Mouse (Mus musculus) myocyte (in vitro differentiated cells): ENCODE measurements at regions not wholly inside any gene's neighbourhood (a gene's known extent, or its start where the extent isn't known, plus 50 kb on each side); places are given as distances from the start of the nearest gene placed in this dataset.

ENCODE experiments used
- H3K27me3 ChIP-seq: one replicate; pipeline ENCODE4 v1.6.1; 2011; ENCODE audit not compliant: control insufficient read depth, insufficient read depth, insufficient read length
- H3K36me3 ChIP-seq: one replicate; pipeline ENCODE4 v1.6.1; 2011; ENCODE audit not compliant: control insufficient read depth, insufficient read depth
- H3K4me2 ChIP-seq: one replicate; pipeline ENCODE4 v1.6.1; 2011; ENCODE audit warnings: low read depth, control low read depth
- H3K4me3 ChIP-seq: one replicate; pipeline ENCODE4 v1.5.1; 2011; ENCODE audit warnings: mild to moderate bottlenecking, control low read depth, moderate library complexity
- H3K79me2 ChIP-seq: one replicate; pipeline ENCODE4 v1.6.1; 2011; ENCODE audit not compliant: control insufficient read depth, insufficient read depth
- H3ac ChIP-seq: one replicate; pipeline ENCODE4 v1.6.1; 2011; ENCODE audit not compliant: control insufficient read depth, insufficient read length
- CEBPB ChIP-seq: IDR thresholded peaks from 2 replicates; pipeline ENCODE4 v1.6.1; 2011; ENCODE audit warnings: mild to moderate bottlenecking, moderate library complexity; ENCODE audit not compliant: poor library complexity, insufficient read depth, severe bottlenecking
- E2F4 ChIP-seq: IDR thresholded peaks from one replicate; pipeline ENCODE4 v1.6.1; 2011; ENCODE audit warnings: mild to moderate bottlenecking, control low read depth, moderate library complexity; ENCODE audit not compliant: insufficient read depth
- MAX ChIP-seq: IDR thresholded peaks from one replicate; pipeline ENCODE4 v1.6.1; 2011; ENCODE audit warnings: low read depth, mild to moderate bottlenecking, control low read depth
- MYOD1 ChIP-seq, 3 experiments: IDR thresholded peaks; one replicate each; pipeline ENCODE4 v1.6.1; 2011; ENCODE audit warnings: control low read depth in 2 of 3, low read depth in 2 of 3, mild to moderate bottlenecking in 2 of 3, moderate library complexity in 1 of 3; ENCODE audit not compliant: insufficient read length in 2 of 3, control insufficient read depth in 1 of 3
- MYOG ChIP-seq, 3 experiments: IDR thresholded peaks; one replicate each; pipeline ENCODE4 v1.6.1; 2011; ENCODE audit warnings: control low read depth in 2 of 3, low read depth in 2 of 3, mild to moderate bottlenecking in 2 of 3; ENCODE audit not compliant: insufficient read length in 2 of 3, control insufficient read depth in 1 of 3, insufficient read depth in 1 of 3
- POLR2A ChIP-seq: IDR thresholded peaks from one replicate; pipeline ENCODE4 v1.6.1; 2011; ENCODE audit warnings: low read depth, mild to moderate bottlenecking, control low read depth, moderate library complexity; ENCODE audit not compliant: insufficient read length
- POLR2AphosphoS2 ChIP-seq: IDR thresholded peaks from one replicate; pipeline ENCODE4 v1.6.1; 2011; ENCODE audit warnings: low read depth, control low read depth; ENCODE audit not compliant: insufficient read length
- REST ChIP-seq: IDR thresholded peaks from one replicate; pipeline ENCODE4 v1.6.1; 2011; ENCODE audit warnings: mild to moderate bottlenecking, control low read depth, moderate library complexity; ENCODE audit not compliant: insufficient read depth, insufficient read length
- SRF ChIP-seq: IDR thresholded peaks from one replicate; pipeline ENCODE4 v1.6.1; 2011; ENCODE audit warnings: low read depth; ENCODE audit not compliant: control insufficient read depth, insufficient read length
- TCF12 ChIP-seq: IDR thresholded peaks from one replicate; pipeline ENCODE4 v1.6.1; 2011; ENCODE audit warnings: mild to moderate bottlenecking, control low read depth; ENCODE audit not compliant: poor library complexity, insufficient read depth, severe bottlenecking
- TCF3 ChIP-seq: IDR thresholded peaks from one replicate; pipeline ENCODE4 v1.6.1; 2011; ENCODE audit warnings: low read depth, control low read depth; ENCODE audit not compliant: insufficient read length
- USF1 ChIP-seq: IDR thresholded peaks from one replicate; pipeline ENCODE4 v1.6.1; 2011; ENCODE audit warnings: low read depth, mild to moderate bottlenecking, control low read depth, moderate library complexity

- no peak overlapping the region for H3K4me2 ChIP-seq
- no peaks in the 10 kb centered on the region for H3K27me3 ChIP-seq
- TF ChIP-seq TCF12 (no peak), SRF (no peak), E2F4 (no peak), MYOG (IDR thresholded peaks at IDR 0.05; ENCODE audit: control insufficient read depth in 1 of 3, insufficient read depth in 1 of 3, insufficient read length in 2 of 3, low read depth in 2 of 3) (no peak), REST (no peak), POLR2AphosphoS2 (no peak), CEBPB (no peak), MAX (no peak), POLR2A (no peak), MYOD1 (IDR thresholded peaks at IDR 0.05; ENCODE audit: control insufficient read depth in 1 of 3, insufficient read length in 2 of 3, low read depth in 2 of 3) (no peak), USF1 (no peak), TCF3 (no peak)
- no peak overlapping the region for H3ac ChIP-seq
- H3K4me3 ChIP-seq, result no peak overlapping the region
- no peaks in the 10 kb centered on the region for H3K79me2 ChIP-seq
- H3K36me3 ChIP-seq, result no peaks in the 10 kb centered on the region
Observed at GRCm38 (mm10) chr8:86320938-86321337, 259.5 kb downstream of the Abcc12 start.

DNA sequence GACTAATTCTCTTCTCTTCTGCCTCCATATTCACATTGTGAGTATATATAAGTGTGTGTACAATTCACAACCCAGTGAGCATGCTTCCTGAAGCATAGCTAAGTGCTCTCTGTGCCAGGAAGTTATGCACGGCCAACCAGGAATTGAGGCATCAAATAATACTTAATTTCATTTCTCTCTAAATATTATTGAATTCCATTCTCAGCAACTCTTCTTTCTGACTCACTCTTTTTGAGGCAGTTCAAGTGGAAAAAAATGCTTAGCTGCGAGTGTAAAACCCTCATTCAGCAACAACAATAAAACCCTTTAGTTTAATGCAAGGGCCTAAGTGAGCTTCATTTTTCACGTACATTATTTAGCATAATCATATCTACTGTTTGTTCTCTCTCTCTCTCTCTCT is 262.0 kb downstream of the Abcc12 start:
- TF ChIP-seq TCF3 (no peak), POLR2AphosphoS2 (no peak), TCF12 (no peak), CEBPB (no peak), USF1 (no peak), MYOG (IDR thresholded peaks at IDR 0.05; ENCODE audit: control insufficient read depth in 1 of 3, insufficient read depth in 1 of 3, insufficient read length in 2 of 3, low read depth in 2 of 3) (no peak), E2F4 (no peak), MAX (no peak), POLR2A (no peak), SRF (no peak), REST (no peak), MYOD1 (IDR thresholded peaks at IDR 0.05; ENCODE audit: control insufficient read depth in 1 of 3, insufficient read length in 2 of 3, low read depth in 2 of 3) (no peak)
- Histone ChIP-seq H3K27me3 (no peaks in the 10 kb centered on the region), H3K4me3 (no peak overlapping the region), H3K36me3 (no peaks in the 10 kb centered on the region), H3K79me2 (no peaks in the 10 kb centered on the region), H3ac (no peak overlapping the region), H3K4me2 (no peak overlapping the region)

GRCm38 (mm10) chr8:86316236-86316635 is 264.2 kb downstream of the Abcc12 start:
- no peak overlapping the region for H3ac ChIP-seq
- no peak overlapping the region for H3K4me3 ChIP-seq
- H3K27me3 ChIP-seq, result no peaks in the 10 kb centered on the region
- H3K79me2 ChIP-seq, result no peaks in the 10 kb centered on the region
- TF ChIP-seq POLR2AphosphoS2 (no peak), POLR2A (no peak), TCF3 (no peak), USF1 (no peak), REST (no peak), E2F4 (no peak), MAX (no peak), TCF12 (no peak), MYOG (IDR thresholded peaks at IDR 0.05; ENCODE audit: control insufficient read depth in 1 of 3, insufficient read depth in 1 of 3, insufficient read length in 2 of 3, low read depth in 2 of 3) (no peak), SRF (no peak), CEBPB (no peak), MYOD1 (IDR thresholded peaks at IDR 0.05; ENCODE audit: control insufficient read depth in 1 of 3, insufficient read length in 2 of 3, low read depth in 2 of 3) (no peak)
- no peaks in the 10 kb centered on the region for H3K36me3 ChIP-seq
- no peak overlapping the region for H3K4me2 ChIP-seq

DNA sequence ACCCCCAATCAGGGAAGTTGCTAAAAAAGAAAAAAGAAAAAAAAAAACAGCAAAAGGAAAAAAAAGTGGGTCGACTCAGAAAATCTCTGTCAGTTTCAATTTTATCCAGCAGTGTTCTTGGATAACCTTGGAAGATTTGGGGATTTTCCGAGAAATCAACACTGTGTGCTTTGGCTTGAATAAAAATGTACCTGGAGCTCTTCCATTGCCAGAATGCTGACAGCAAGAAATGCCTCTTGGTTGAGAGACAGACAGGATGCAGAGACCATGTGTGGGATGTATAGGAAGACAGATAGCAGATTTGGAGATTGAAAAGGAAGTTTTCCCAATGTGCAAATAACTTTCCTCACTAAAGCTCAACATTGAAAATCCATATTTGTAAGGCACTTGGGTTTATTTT is 271.0 kb downstream of the Abcc12 start:
- Histone ChIP-seq H3K27me3 (no peaks in the 10 kb centered on the region), H3ac (no peak overlapping the region), H3K36me3 (no peaks in the 10 kb centered on the region), H3K4me3 (no peak overlapping the region), H3K4me2 (no peak overlapping the region), H3K79me2 (no peaks in the 10 kb centered on the region)
- TF ChIP-seq MYOG (IDR thresholded peaks at IDR 0.05; ENCODE audit: control insufficient read depth in 1 of 3, insufficient read depth in 1 of 3, insufficient read length in 2 of 3, low read depth in 2 of 3) (no peak), MAX (no peak), CEBPB (no peak), USF1 (no peak), REST (no peak), POLR2AphosphoS2 (no peak)

DNA sequence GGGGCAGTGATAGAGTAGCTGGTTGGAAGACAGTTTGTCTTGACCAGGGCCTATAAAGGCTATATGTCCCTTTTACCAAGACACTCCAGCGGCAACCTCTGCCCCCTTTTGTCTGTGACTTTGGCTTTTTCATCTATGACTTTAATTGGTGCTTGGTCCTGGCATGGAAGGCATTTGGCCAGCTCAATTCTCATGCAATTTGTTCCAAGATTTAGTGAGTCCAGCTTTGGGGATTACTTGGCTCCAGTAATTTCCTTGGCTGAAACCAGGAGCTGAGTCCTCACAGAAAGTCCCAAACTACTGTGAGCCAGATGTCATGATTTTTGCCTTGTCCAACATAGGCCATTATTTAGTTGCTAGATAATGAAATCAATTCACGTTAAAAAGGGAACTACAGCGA is 273.1 kb downstream of the Abcc12 start:
- Histone ChIP-seq H3K4me2 (no peak overlapping the region), H3ac (no peak overlapping the region), H3K36me3 (no peaks in the 10 kb centered on the region), H3K79me2 (no peaks in the 10 kb centered on the region), H3K27me3 (no peaks in the 10 kb centered on the region), H3K4me3 (no peak overlapping the region)
- TF ChIP-seq POLR2AphosphoS2, result no peak
- TF ChIP-seq SRF, result no peak
- no peak for TF ChIP-seq USF1
- no peak for TF ChIP-seq MAX
- TF ChIP-seq TCF12, result no peak
- no peak for TF ChIP-seq REST
- TF ChIP-seq TCF3, result no peak
- TF ChIP-seq MYOD1 (IDR thresholded peaks at IDR 0.05; ENCODE audit: control insufficient read depth in 1 of 3, insufficient read length in 2 of 3, low read depth in 2 of 3), result no peak
- TF ChIP-seq POLR2A, result no peak
- TF ChIP-seq MYOG (IDR thresholded peaks at IDR 0.05; ENCODE audit: control insufficient read depth in 1 of 3, insufficient read depth in 1 of 3, insufficient read length in 2 of 3, low read depth in 2 of 3), result no peak
- no peak for TF ChIP-seq E2F4
